Mouse (Mus musculus): ENCODE results near the gene Phactr3. TPM values are rescaled to one million over a fixed set of nuclear protein-coding genes. Genes with fewer than 3 reads are reported as not detected.
A peak's percentile ranks its signal among the peaks of the same experiment; 100 is the strongest.
"Not testable (repeated sequence)": the region's sequence is repeated elsewhere in the genome, so short reads cannot be mapped to it uniquely, and the experiment has no call there.

The Phactr3 gene
- 2.2 and 2.3 TPM in 2 replicates for polyA plus RNA-seq (2015; fragmentation: Nextera tagmentation; extraction: Ambion mirVana)

- no peak for TF ChIP-seq CTCF (IDR thresholded peaks at IDR 0.05; ENCODE audit: low read depth)
- peak; percentile 31; the same call in 1 of the 2 replicates for ATAC-seq
- no peaks in the 10 kb centered on the region for H3K36me3 ChIP-seq (ENCODE audit: control insufficient read depth, insufficient read depth)
Observed at GRCm38 (mm10) chr2:178118801-178119560, at the start of gene Phactr3. Gene Phactr3, plus strand, starts transcription at chr2:178118975.

DNA sequence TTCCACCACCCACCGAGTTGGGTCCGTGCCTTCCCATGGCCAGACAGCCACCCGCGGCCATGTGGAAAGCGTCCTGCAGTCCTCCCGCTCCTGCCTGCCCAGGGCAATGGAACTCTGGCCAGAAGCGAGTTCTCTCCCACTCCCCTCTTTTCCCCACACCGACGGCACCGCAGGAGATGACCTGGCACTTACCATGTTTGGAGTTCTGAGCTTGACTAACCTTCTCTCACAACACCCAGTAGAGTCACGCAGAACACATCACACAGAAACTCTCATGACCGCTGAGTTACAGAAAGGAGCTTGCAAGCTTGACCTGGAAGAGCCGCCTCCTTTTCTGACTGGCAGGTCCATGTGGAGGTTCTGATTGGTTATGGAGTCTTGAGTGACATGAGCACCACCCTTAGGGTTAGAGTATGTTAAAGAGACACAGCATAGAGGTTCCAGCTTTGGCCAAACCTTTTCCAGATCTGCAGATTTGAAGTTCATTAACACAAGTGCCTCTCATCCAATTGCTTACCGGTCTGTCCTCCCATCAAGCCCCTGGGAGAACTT, 40.5 kb upstream of the Phactr3 start, which contains the start of gene Zfp931:
Gene Zfp931, minus strand, starts transcription at position 311 of the 552 bp plus-strand sequence.
- ATAC-seq; H3K9ac ChIP-seq (ENCODE audit: low read depth, low read length); H3K9me3 ChIP-seq (ENCODE audit: control insufficient read depth); H3K4me1 ChIP-seq (replicated peaks; ENCODE audit: control insufficient read depth, insufficient read depth, low read length); H3K27ac ChIP-seq (ENCODE audit: low read depth, low read length); H3K36me3 ChIP-seq (ENCODE audit: control insufficient read depth, insufficient read depth); H3K27me3 ChIP-seq (replicated peaks; ENCODE audit: control insufficient read depth, insufficient read depth, low read length): not testable (repeated sequence)
- 0% methylated on average over 2 of the region's 14 CpGs for WGBS
- Histone ChIP-seq H3K4me3 (ENCODE audit: low read depth, low read length) (peak within 1 kb of the TSS; percentile 35), H3K4me2 (replicated peaks; ENCODE audit: low read depth) (peak within 1 kb of the TSS; percentile 66)

More at GRCm38 (mm10) chr2:178118801-178119560, at the start of gene Phactr3:
- H3K4me1 ChIP-seq (replicated peaks; ENCODE audit: control insufficient read depth, insufficient read depth, low read length), result no peaks in the 10 kb centered on the region
- 3% methylated on average over 45 of the region's 45 CpGs for WGBS
- no peak within 1 kb of the TSS for H3K27ac ChIP-seq (ENCODE audit: low read depth, low read length)
- peak within 1 kb of the TSS; percentile 35 for H3K4me3 ChIP-seq (ENCODE audit: low read depth, low read length)
- H3K27me3 ChIP-seq (replicated peaks; ENCODE audit: control insufficient read depth, insufficient read depth, low read length), result peaks cover 13% of the 10 kb centered on the region; the same call in 1 of the 2 replicates
- peak within 1 kb of the TSS; percentile 65 for H3K4me2 ChIP-seq (replicated peaks; ENCODE audit: low read depth)
- H3K9me3 ChIP-seq (ENCODE audit: control insufficient read depth), result no peaks in the 10 kb centered on the region
- H3K9ac ChIP-seq (ENCODE audit: low read depth, low read length), result no peak within 1 kb of the TSS

DNA sequence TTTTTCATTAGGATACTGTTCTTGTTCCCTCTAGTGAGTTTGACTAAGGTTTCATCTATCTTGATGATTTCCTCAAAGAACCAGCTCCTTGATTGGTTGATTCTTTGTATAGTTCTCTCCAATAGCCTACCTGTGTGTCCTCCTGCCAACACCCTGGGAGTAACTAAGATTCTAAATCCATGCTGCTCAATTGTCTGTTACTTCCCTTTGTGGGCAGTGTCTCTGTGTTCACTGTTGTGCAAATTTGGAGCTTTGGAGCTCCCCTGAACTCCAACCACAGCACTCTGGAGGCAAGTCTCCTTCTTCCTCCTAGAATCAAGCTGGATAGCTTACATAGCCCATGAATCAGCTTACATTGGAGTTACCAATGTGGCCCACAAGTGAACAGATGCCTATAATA, 29.2 kb upstream of the Phactr3 start:
- Histone ChIP-seq H3K4me3 (ENCODE audit: low read depth, low read length) (no peak overlapping the region), H3K27ac (ENCODE audit: low read depth, low read length) (no peak overlapping the region), H3K27me3 (replicated peaks; ENCODE audit: control insufficient read depth, insufficient read depth, low read length) (no peaks in the 10 kb centered on the region), H3K4me1 (replicated peaks; ENCODE audit: control insufficient read depth, insufficient read depth, low read length) (no peaks in the 10 kb centered on the region), H3K4me2 (replicated peaks; ENCODE audit: low read depth) (no peak overlapping the region), H3K9me3 (ENCODE audit: control insufficient read depth) (no peaks in the 10 kb centered on the region), H3K36me3 (ENCODE audit: control insufficient read depth, insufficient read depth) (no peaks in the 10 kb centered on the region), H3K9ac (ENCODE audit: low read depth, low read length) (no peak overlapping the region)
- no peak for TF ChIP-seq CTCF (IDR thresholded peaks at IDR 0.05; ENCODE audit: low read depth)
- ATAC-seq, result no peak

DNA sequence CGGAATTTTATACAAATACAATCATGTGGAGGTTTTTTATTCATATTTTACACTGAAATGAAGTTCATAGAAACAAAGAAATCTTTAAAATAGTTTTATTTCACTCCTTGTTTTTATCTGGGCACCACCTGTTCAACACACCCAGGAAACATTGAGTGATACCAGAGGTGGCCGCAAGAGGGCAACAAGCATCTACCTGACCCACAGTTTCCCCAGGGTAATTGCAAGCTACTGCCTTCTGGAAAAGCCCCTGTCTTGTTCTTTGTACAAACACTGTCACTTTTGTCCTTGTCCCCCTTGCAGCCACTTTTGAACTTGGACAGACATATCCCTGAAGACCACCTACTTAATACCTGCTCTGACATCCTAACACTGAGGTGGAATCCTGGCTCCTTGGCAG, 20.8 kb upstream of the Phactr3 start:
- Histone ChIP-seq H3K9me3 (ENCODE audit: control insufficient read depth) (no peaks in the 10 kb centered on the region), H3K36me3 (ENCODE audit: control insufficient read depth, insufficient read depth) (no peaks in the 10 kb centered on the region), H3K4me2 (replicated peaks; ENCODE audit: low read depth) (no peak overlapping the region), H3K4me3 (ENCODE audit: low read depth, low read length) (no peak overlapping the region), H3K9ac (ENCODE audit: low read depth, low read length) (no peak overlapping the region), H3K27me3 (replicated peaks; ENCODE audit: control insufficient read depth, insufficient read depth, low read length) (no peaks in the 10 kb centered on the region), H3K27ac (ENCODE audit: low read depth, low read length) (no peak overlapping the region), H3K4me1 (replicated peaks; ENCODE audit: control insufficient read depth, insufficient read depth, low read length) (no peaks in the 10 kb centered on the region)
- WGBS, result 9% methylated on average over 2 of the region's 2 CpGs
- peak; percentile 77 for TF ChIP-seq CTCF (IDR thresholded peaks at IDR 0.05; ENCODE audit: low read depth)
- ATAC-seq, result no peak

DNA sequence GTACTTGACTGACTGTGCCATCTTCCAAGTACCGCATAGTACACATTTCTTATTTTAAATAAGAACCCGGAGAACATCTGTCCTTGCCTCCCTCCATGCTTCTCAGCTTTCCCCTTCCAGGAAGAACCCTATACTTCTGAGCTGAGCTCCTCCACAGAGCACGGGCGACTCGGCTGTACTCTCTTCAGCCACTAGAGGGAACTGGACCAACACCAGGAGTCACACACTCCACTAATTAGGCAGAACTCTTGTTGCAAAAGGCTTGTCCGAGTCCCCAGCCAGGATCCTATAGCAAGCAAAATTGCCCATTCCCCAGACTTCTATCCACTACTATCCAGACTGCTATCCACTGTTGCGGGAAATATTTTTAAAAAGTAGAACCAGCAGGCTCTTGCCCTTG, 16.8 kb upstream of the Phactr3 start:
- H3K27ac ChIP-seq (ENCODE audit: low read depth, low read length), result no peak overlapping the region
- no peak for ATAC-seq
- H3K4me1 ChIP-seq (replicated peaks; ENCODE audit: control insufficient read depth, insufficient read depth, low read length), result no peaks in the 10 kb centered on the region
- H3K27me3 ChIP-seq (replicated peaks; ENCODE audit: control insufficient read depth, insufficient read depth, low read length), result no peaks in the 10 kb centered on the region
- TF ChIP-seq CTCF (IDR thresholded peaks at IDR 0.05; ENCODE audit: low read depth), result peak; percentile 76
- H3K4me3 ChIP-seq (ENCODE audit: low read depth, low read length), result no peak overlapping the region
- no peak overlapping the region for H3K9ac ChIP-seq (ENCODE audit: low read depth, low read length)
- no peaks in the 10 kb centered on the region for H3K36me3 ChIP-seq (ENCODE audit: control insufficient read depth, insufficient read depth)
- WGBS, result 11% methylated on average over 7 of the region's 7 CpGs
- H3K4me2 ChIP-seq (replicated peaks; ENCODE audit: low read depth), result no peak overlapping the region
- no peaks in the 10 kb centered on the region for H3K9me3 ChIP-seq (ENCODE audit: control insufficient read depth)

DNA sequence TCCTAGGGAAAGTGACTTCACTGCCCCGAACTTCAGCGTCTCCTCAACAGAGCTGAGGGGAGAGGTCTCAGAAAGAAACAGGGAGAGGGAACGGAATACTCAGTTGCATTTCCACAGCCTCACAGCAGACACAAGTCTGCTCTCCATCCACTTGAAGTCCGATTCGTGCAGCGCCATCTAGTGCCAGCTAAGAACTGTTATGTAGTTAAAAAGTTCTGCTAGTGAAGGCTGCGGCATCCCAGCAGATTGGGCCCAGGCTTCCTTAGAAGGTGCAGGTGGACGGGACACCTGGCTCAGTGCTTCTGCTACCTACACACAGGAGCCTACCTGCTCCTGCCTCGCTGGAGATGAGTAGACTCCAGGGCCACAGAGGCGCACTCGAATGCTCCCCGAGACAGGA, 829 bp upstream of the Phactr3 start:
- Histone ChIP-seq H3K9ac (ENCODE audit: low read depth, low read length) (no peak overlapping the region), H3K4me3 (ENCODE audit: low read depth, low read length) (no peak overlapping the region), H3K4me2 (replicated peaks; ENCODE audit: low read depth) (no peak overlapping the region), H3K36me3 (ENCODE audit: control insufficient read depth, insufficient read depth) (no peaks in the 10 kb centered on the region), H3K4me1 (replicated peaks; ENCODE audit: control insufficient read depth, insufficient read depth, low read length) (no peaks in the 10 kb centered on the region), H3K27ac (ENCODE audit: low read depth, low read length) (no peak overlapping the region), H3K27me3 (replicated peaks; ENCODE audit: control insufficient read depth, insufficient read depth, low read length) (peaks cover 13% of the 10 kb centered on the region; the same call in 1 of the 2 replicates), H3K9me3 (ENCODE audit: control insufficient read depth) (no peaks in the 10 kb centered on the region)
- WGBS, result 26% methylated on average over 12 of the region's 12 CpGs
- ATAC-seq, result no peak
- TF ChIP-seq CTCF (IDR thresholded peaks at IDR 0.05; ENCODE audit: low read depth), result peak; percentile 73

All from intestine, postnatal 0 days (tissue).